Mouse (Mus musculus): Measurements from ENCODE around the gene Wdr66. TPM values are rescaled to one million over a fixed set of nuclear protein-coding genes. Genes with fewer than 3 reads are reported as not detected.
A peak's percentile ranks its signal among the peaks of the same experiment; 100 is the strongest.

Wdr66 gene
- polyA plus RNA-seq, 1 experiment from 2014 or later = 2.5 TPM

DNA sequence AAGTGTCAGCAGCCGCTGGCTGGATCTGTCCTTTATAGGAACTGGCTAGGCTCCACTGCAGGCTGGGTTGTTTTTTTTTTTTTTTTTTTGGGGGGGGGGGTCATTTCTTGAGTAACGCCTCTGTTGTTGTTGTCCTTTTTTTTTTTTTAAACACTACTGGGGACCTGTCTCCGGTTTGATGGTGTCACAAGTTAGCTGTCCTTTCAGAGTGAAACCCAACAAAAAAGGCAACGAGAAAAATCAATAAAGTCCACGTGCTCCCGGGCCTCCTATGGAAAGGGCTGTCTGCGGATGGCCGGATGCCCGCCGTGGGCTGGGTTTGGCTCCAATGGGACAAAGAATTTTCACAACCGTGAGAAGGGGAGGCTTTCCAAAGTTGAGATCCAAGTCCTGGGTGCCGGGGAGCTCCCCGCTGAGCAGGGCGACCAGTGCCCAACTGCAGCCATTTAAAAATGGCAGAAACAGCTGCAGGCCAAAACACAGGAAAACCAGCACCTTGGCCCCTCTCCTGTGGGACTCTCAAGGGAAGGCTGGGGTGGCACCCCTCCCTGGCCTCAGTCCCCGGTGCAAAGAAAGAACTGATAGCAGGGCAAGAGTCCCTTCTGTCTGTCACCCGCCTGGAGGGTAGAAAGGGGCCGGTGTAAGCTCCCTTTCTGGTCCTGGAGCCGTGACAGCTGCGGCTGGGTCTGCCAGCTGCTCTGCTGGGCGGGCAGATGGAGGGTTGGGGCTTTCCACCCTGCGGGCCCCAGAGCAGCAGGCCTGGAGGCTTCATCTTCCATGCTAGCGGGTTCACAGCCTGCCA lies 94.2 kb downstream of the Wdr66 start:
- no peaks in the 10 kb centered on the region for H3K9me3 ChIP-seq (ENCODE audit: control insufficient read depth, low read length)
- peaks cover 24% of the 10 kb centered on the region for H3K4me1 ChIP-seq (ENCODE audit: control insufficient read depth, insufficient read depth, low read length)
- WGBS = under 1% methylated on average over 22 of the region's 22 CpGs
- H3K27me3 ChIP-seq (replicated peaks; ENCODE audit: control insufficient read depth, insufficient read depth, low read length) = no peaks in the 10 kb centered on the region
- H3K36me3 ChIP-seq (ENCODE audit: control insufficient read depth, insufficient read depth, low read length) = peaks cover 6% of the 10 kb centered on the region; the same call in 1 of the 2 replicates
- H3K9ac ChIP-seq (ENCODE audit: low read depth, low read length) = peak overlapping the region; percentile 95
- H3K4me3 ChIP-seq (ENCODE audit: low read depth, low read length) = peak overlapping the region; percentile 94
- peak overlapping the region; percentile 99 for H3K27ac ChIP-seq (replicated peaks; ENCODE audit: low read depth, low read length)
- H3K4me2 ChIP-seq (ENCODE audit: low read depth, low read length) = peak overlapping the region; percentile 92
- ATAC-seq (ENCODE audit: low read depth) (peak; percentile 69), DNase-seq (ENCODE audit: low spot score) (peak; percentile 89)

DNA sequence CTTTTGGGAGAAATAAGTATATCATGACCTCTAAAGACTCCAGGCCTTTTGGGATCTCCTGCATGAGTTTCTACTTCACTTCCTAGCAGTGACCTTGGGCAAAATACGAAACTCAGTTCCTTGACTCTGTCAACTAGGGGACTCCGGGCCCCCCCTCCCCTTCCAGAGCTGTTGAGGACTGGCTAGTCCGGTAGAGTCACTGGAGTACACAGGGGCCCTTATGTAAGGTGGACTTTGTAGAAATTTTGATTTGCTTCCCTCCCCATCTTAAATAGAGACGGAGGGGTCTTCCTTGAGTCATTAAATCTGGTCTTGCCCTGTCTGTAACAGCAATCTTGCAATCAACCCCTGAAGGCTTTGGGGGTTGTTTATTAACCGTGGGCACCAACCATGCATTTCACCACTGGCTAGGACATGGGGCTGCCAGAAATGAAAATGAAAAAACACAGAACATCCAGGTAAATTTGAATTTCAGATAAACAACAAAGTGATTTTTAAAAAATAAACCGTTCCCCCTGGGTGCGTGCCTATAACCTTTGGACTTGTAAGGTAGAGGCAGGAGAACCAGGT lies 94.9 kb downstream of the Wdr66 start:
- 51% methylated on average over 7 of the region's 7 CpGs for WGBS
- Histone ChIP-seq H3K4me2 (ENCODE audit: low read depth, low read length) (peak overlapping the region; percentile 92), H3K9ac (ENCODE audit: low read depth, low read length) (peak overlapping the region; percentile 95), H3K27ac (replicated peaks; ENCODE audit: low read depth, low read length) (peak overlapping the region; percentile 99), H3K4me3 (ENCODE audit: low read depth, low read length) (peak overlapping the region; percentile 94), H3K36me3 (ENCODE audit: control insufficient read depth, insufficient read depth, low read length) (peaks cover 7% of the 10 kb centered on the region; the same call in 1 of the 2 replicates), H3K9me3 (ENCODE audit: control insufficient read depth, low read length) (no peaks in the 10 kb centered on the region), H3K27me3 (replicated peaks; ENCODE audit: control insufficient read depth, insufficient read depth, low read length) (no peaks in the 10 kb centered on the region), H3K4me1 (ENCODE audit: control insufficient read depth, insufficient read depth, low read length) (peaks cover 24% of the 10 kb centered on the region)
- ATAC-seq (ENCODE audit: low read depth) (no peak), DNase-seq (ENCODE audit: low spot score) (no peak)

- no peaks in the 10 kb centered on the region for H3K9me3 ChIP-seq (ENCODE audit: control insufficient read depth, low read length)
- no peak for ATAC-seq (ENCODE audit: low read depth)
- peaks cover 12% of the 10 kb centered on the region; the same call in 1 of the 2 replicates for H3K36me3 ChIP-seq (ENCODE audit: control insufficient read depth, insufficient read depth, low read length)
- 86% methylated on average over 2 of the region's 2 CpGs for WGBS
- H3K27ac ChIP-seq (replicated peaks; ENCODE audit: low read depth, low read length) = no peak overlapping the region
- peaks cover 24% of the 10 kb centered on the region for H3K4me1 ChIP-seq (ENCODE audit: control insufficient read depth, insufficient read depth, low read length)
- H3K4me3 ChIP-seq (ENCODE audit: low read depth, low read length) = no peak overlapping the region
- no peak overlapping the region for H3K4me2 ChIP-seq (ENCODE audit: low read depth, low read length)
- no peak overlapping the region for H3K9ac ChIP-seq (ENCODE audit: low read depth, low read length)
- DNase-seq (ENCODE audit: low spot score) = no peak
- no peaks in the 10 kb centered on the region for H3K27me3 ChIP-seq (replicated peaks; ENCODE audit: control insufficient read depth, insufficient read depth, low read length)
These were observed 96.1 kb downstream of the Wdr66 start for GRCm38 (mm10) chr5:123347985-123348384.

DNA sequence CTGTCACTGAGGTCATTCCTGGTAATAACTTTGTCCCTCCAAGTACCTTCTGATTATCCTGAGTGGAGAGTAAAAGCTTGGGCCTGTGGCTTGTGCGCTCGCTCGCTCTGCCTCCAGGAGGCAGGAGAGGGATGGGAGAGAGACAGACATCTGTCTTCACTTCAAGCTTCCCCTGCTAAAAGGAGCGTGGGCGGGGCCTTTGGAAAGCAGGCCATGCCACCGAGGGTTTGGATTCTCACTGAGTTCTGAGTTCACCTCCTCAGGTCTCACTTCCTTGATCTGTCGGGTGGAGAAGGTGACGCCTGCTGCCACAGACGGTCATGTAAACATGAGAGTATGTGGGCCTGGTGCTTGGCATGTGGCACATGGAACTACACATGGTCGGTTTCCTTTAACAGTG lies 98.5 kb downstream of the Wdr66 start:
- peaks cover 15% of the 10 kb centered on the region; the same call in 1 of the 2 replicates for H3K36me3 ChIP-seq (ENCODE audit: control insufficient read depth, insufficient read depth, low read length)
- no peak overlapping the region for H3K4me3 ChIP-seq (ENCODE audit: low read depth, low read length)
- no peak overlapping the region for H3K4me2 ChIP-seq (ENCODE audit: low read depth, low read length)
- no peaks in the 10 kb centered on the region for H3K27me3 ChIP-seq (replicated peaks; ENCODE audit: control insufficient read depth, insufficient read depth, low read length)
- H3K9ac ChIP-seq (ENCODE audit: low read depth, low read length) = no peak overlapping the region
- no peak for ATAC-seq (ENCODE audit: low read depth)
- DNase-seq (ENCODE audit: low spot score) = peak; percentile 60
- 48% methylated on average over 10 of the region's 10 CpGs for WGBS
- 0 out of 2 replicates have a peak overlapping the region, but pooled peaks have one; percentile 15 for H3K27ac ChIP-seq (replicated peaks; ENCODE audit: low read depth, low read length)
- H3K4me1 ChIP-seq (ENCODE audit: control insufficient read depth, insufficient read depth, low read length) = peaks cover 27% of the 10 kb centered on the region
- H3K9me3 ChIP-seq (ENCODE audit: control insufficient read depth, low read length) = no peaks in the 10 kb centered on the region

DNA sequence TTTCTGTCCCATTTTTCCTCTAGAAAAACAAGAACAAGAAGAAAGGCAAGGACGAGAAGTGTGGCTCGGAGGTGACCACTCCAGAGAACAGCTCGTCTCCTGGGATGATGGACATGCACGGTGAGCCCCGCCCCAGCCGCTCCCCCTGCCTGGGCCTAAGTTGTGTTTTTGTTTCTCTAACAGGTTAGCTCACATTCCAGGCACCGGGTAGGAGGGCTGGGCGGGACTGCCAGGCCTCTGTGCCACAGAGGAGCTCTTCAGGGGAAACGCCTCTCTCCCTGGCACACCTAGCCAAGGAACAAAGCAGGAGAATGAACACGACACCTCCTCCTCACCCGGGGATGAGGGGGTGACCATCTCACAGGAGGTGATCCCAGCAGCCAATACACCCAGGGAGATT lies 104.0 kb downstream of the Wdr66 start:
- ATAC-seq (ENCODE audit: low read depth) (peak; percentile 86), DNase-seq (ENCODE audit: low spot score) (peak; percentile 83)
- Histone ChIP-seq H3K4me2 (ENCODE audit: low read depth, low read length) (peak overlapping the region; percentile 12; the same call in 1 of the 2 replicates), H3K9me3 (ENCODE audit: control insufficient read depth, low read length) (no peaks in the 10 kb centered on the region), H3K36me3 (ENCODE audit: control insufficient read depth, insufficient read depth, low read length) (peaks cover 62% of the 10 kb centered on the region), H3K4me3 (ENCODE audit: low read depth, low read length) (no peak overlapping the region), H3K4me1 (ENCODE audit: control insufficient read depth, insufficient read depth, low read length) (peaks cover 4% of the 10 kb centered on the region; the same call in 1 of the 2 replicates), H3K27ac (replicated peaks; ENCODE audit: low read depth, low read length) (peak overlapping the region; percentile 68), H3K9ac (ENCODE audit: low read depth, low read length) (no peak overlapping the region), H3K27me3 (replicated peaks; ENCODE audit: control insufficient read depth, insufficient read depth, low read length) (no peaks in the 10 kb centered on the region)
- 74% methylated on average over 11 of the region's 11 CpGs for WGBS

- no peak for ATAC-seq (ENCODE audit: low read depth)
- no peaks in the 10 kb centered on the region for H3K9me3 ChIP-seq (ENCODE audit: control insufficient read depth, low read length)
- peaks cover 4% of the 10 kb centered on the region; the same call in 1 of the 2 replicates for H3K4me1 ChIP-seq (ENCODE audit: control insufficient read depth, insufficient read depth, low read length)
- H3K9ac ChIP-seq (ENCODE audit: low read depth, low read length) = no peak overlapping the region
- DNase-seq (ENCODE audit: low spot score) = no peak
- no peak overlapping the region for H3K4me3 ChIP-seq (ENCODE audit: low read depth, low read length)
- no peak overlapping the region for H3K4me2 ChIP-seq (ENCODE audit: low read depth, low read length)
- H3K27me3 ChIP-seq (replicated peaks; ENCODE audit: control insufficient read depth, insufficient read depth, low read length) = no peaks in the 10 kb centered on the region
- H3K27ac ChIP-seq (replicated peaks; ENCODE audit: low read depth, low read length) = no peak overlapping the region
- WGBS = 82% methylated on average over 4 of the region's 4 CpGs
- peaks cover 69% of the 10 kb centered on the region for H3K36me3 ChIP-seq (ENCODE audit: control insufficient read depth, insufficient read depth, low read length)
These were observed 105.4 kb downstream of the Wdr66 start for GRCm38 (mm10) chr5:123357253-123357652.

- no peak overlapping the region for H3K4me2 ChIP-seq (ENCODE audit: low read depth, low read length)
- H3K27ac ChIP-seq (replicated peaks; ENCODE audit: low read depth, low read length) = no peak overlapping the region
- peaks cover 89% of the 10 kb centered on the region for H3K36me3 ChIP-seq (ENCODE audit: control insufficient read depth, insufficient read depth, low read length)
- ATAC-seq (ENCODE audit: low read depth) = no peak
- 91% methylated on average over 6 of the region's 6 CpGs for WGBS
- no peaks in the 10 kb centered on the region for H3K9me3 ChIP-seq (ENCODE audit: control insufficient read depth, low read length)
- no peaks in the 10 kb centered on the region for H3K27me3 ChIP-seq (replicated peaks; ENCODE audit: control insufficient read depth, insufficient read depth, low read length)
- H3K4me3 ChIP-seq (ENCODE audit: low read depth, low read length) = no peak overlapping the region
- H3K9ac ChIP-seq (ENCODE audit: low read depth, low read length) = no peak overlapping the region
- no peaks in the 10 kb centered on the region for H3K4me1 ChIP-seq (ENCODE audit: control insufficient read depth, insufficient read depth, low read length)
- DNase-seq (ENCODE audit: low spot score) = no peak
These were observed 107.5 kb downstream of the Wdr66 start for GRCm38 (mm10) chr5:123359431-123359830.

DNA sequence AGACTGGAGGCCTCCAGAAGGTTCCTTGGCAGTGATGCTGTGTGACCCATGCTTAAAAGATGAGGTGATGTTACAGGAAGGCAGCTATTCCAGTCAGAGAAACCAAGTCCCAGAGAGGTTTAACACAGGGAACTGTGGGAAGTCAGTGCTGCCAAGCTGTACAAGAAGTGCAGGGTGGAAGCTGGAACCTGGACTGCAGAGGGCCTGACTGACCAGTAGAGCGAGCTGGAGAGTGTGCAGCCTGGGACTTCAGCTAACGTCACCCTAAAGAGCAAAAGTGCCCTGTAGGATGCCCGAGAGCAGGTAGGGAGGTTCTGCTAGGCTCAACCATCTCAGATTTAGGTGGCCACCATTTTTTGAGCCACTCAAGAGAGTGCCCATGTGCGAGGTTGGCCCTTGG lies 111.0 kb downstream of the Wdr66 start:
- no peak overlapping the region for H3K9ac ChIP-seq (ENCODE audit: low read depth, low read length)
- peaks cover 90% of the 10 kb centered on the region for H3K36me3 ChIP-seq (ENCODE audit: control insufficient read depth, insufficient read depth, low read length)
- no peak overlapping the region for H3K4me2 ChIP-seq (ENCODE audit: low read depth, low read length)
- H3K9me3 ChIP-seq (ENCODE audit: control insufficient read depth, low read length) = no peaks in the 10 kb centered on the region
- no peak for ATAC-seq (ENCODE audit: low read depth)
- no peak overlapping the region for H3K4me3 ChIP-seq (ENCODE audit: low read depth, low read length)
- DNase-seq (ENCODE audit: low spot score) = no peak
- 79% methylated on average over 4 of the region's 4 CpGs for WGBS
- H3K27ac ChIP-seq (replicated peaks; ENCODE audit: low read depth, low read length) = no peak overlapping the region
- H3K27me3 ChIP-seq (replicated peaks; ENCODE audit: control insufficient read depth, insufficient read depth, low read length) = no peaks in the 10 kb centered on the region
- no peaks in the 10 kb centered on the region for H3K4me1 ChIP-seq (ENCODE audit: control insufficient read depth, insufficient read depth, low read length)
